Mouse (Mus musculus): Measurements from ENCODE around the gene Plch2. TPM values are rescaled to one million over a fixed set of nuclear protein-coding genes. Genes with fewer than 3 reads are reported as not detected.
A peak's percentile ranks its signal among the peaks of the same experiment; 100 is the strongest.

The Plch2 gene
- total and polyA plus RNA-seq, 3 experiments = 0.85 to 1.1 TPM; not detected in 1

DNA sequence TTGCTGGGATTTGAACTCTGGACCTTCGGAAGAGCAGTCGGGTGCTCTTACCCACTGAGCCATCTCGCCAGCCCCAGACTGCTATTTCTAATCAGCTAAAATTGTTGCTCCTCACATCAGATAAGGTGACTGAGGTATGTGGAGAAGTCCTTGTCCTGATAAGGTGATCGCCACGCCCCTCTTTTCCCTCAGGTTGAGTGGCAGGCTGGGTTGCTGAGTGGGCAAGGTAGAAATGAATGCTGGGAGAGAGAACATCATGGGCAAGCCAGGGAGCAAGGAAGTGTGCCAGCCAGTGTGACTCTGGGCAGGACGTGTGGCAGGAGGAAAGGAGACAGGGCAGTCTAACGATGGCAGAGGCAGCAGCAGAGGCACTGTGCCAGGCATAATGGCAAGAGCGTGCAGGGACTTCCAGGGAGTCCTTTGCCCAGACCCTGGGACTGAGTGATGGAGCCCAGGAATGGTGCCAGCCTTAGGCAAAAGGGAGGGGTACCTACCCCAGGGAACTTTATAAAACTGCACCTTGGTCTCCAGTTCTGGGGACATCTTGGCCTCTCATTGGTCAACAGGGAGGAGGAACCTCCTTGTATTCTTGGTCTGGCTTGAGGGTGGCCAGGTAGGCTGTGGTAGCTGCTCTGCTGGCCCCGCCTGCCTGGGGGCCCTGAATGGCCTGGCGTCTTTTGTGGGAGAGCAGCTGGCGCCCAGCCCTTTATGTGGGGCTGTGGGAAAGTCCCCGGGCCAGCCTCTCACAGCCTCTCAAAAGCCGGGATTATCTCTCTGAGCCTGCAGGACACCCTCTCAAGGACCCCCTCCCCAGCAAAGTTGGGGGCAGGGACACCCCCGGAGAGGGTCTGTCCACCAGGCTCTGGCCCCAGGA lies 108.3 kb downstream of the Plch2 start:
- Histone ChIP-seq H3K9me3 (replicated peaks; ENCODE audit: insufficient read depth, low read length) (no peaks in the 10 kb centered on the region), H3K27ac (ENCODE audit: control insufficient read depth, low read depth, low read length) (no peak overlapping the region), H3K4me1 (ENCODE audit: control insufficient read depth in 1 of 2, insufficient read depth in 2 of 2, low read length in 2 of 2) (peaks cover 0 to 8% of the 10 kb centered on the region in 2 experiments; a peak in 2 of 4 replicates), H3K4me3 (ENCODE audit: control insufficient read depth in 1 of 2, insufficient read depth in 1 of 2, low read depth in 2 of 2, low read length in 2 of 2) (no peak overlapping the region), H3K27me3 (ENCODE audit: control insufficient read depth in 1 of 2, insufficient read depth in 2 of 2, low read length in 2 of 2) (peaks cover 4 to 8% of the 10 kb centered on the region in 2 experiments; a peak in 3 of 4 replicates), H3K9ac (ENCODE audit: control insufficient read depth, low read depth, low read length, poor library complexity, severe bottlenecking) (no peak overlapping the region), H3K36me3 (ENCODE audit: control insufficient read depth in 1 of 2, insufficient read depth in 2 of 2, low read length in 2 of 2) (no peaks in the 10 kb centered on the region), H3K79me2 (ENCODE audit: control insufficient read depth, insufficient read depth, low read length, poor library complexity) (no peaks in the 10 kb centered on the region)
- no peak for DNase-seq (ENCODE audit: low read depth, low spot score)
- TF ChIP-seq MYC (IDR thresholded peaks at IDR 0.05; ENCODE audit: low read depth, low read length) = no peak
- no peak for TF ChIP-seq CHD1 (IDR thresholded peaks at IDR 0.05; ENCODE audit: low read depth, low read length)
- no peak for TF ChIP-seq KAT2A (conservative IDR thresholded peaks at IDR 0.05; ENCODE audit: low read depth, low read length)
- TF ChIP-seq TBP (IDR thresholded peaks at IDR 0.05; ENCODE audit: low read depth, low read length) = 0 out of 2 replicates have a peak, but pooled peaks have one; percentile 36
- peak; percentile 37; the same call in 1 of the 2 replicates for TF ChIP-seq GATA1 (IDR thresholded peaks at IDR 0.05; ENCODE audit: low read depth, low read length)
- TF ChIP-seq TAL1 (IDR thresholded peaks at IDR 0.05; ENCODE audit: low read length) = no peak
- TF ChIP-seq ZC3H11A (IDR thresholded peaks at IDR 0.05; ENCODE audit: low read depth, low read length) = no peak
- no peak for TF ChIP-seq E2F4 (IDR thresholded peaks at IDR 0.05; ENCODE audit: borderline replicate concordance, low read depth, low read length)
- no peak for TF ChIP-seq ZKSCAN1 (IDR thresholded peaks at IDR 0.05; ENCODE audit: low read depth, low read length)

GRCm38 (mm10) chr4:154946319-154946718 lies 110.3 kb downstream of the Plch2 start:
- peaks cover 1 to 5% of the 10 kb centered on the region in 2 experiments; a peak in 3 of 4 replicates for H3K27me3 ChIP-seq (ENCODE audit: control insufficient read depth in 1 of 2, insufficient read depth in 2 of 2, low read length in 2 of 2)
- no peak overlapping the region for H3K27ac ChIP-seq (ENCODE audit: control insufficient read depth, low read depth, low read length)
- H3K9me3 ChIP-seq (replicated peaks; ENCODE audit: insufficient read depth, low read length) = no peaks in the 10 kb centered on the region
- H3K36me3 ChIP-seq (ENCODE audit: control insufficient read depth in 1 of 2, insufficient read depth in 2 of 2, low read length in 2 of 2) = peaks cover 0 to 6% of the 10 kb centered on the region in 2 experiments; a peak in 2 of 4 replicates
- H3K79me2 ChIP-seq (ENCODE audit: control insufficient read depth, insufficient read depth, low read length, poor library complexity) = no peaks in the 10 kb centered on the region
- peaks cover 0 to 17% of the 10 kb centered on the region in 2 experiments; a peak in 3 of 4 replicates for H3K4me1 ChIP-seq (ENCODE audit: control insufficient read depth in 1 of 2, insufficient read depth in 2 of 2, low read length in 2 of 2)
- peak overlapping the region; percentile 14 to 49; a peak in 2 of 4 replicates for H3K4me3 ChIP-seq (ENCODE audit: control insufficient read depth in 1 of 2, insufficient read depth in 1 of 2, low read depth in 2 of 2, low read length in 2 of 2)
- peak; percentile 79 for DNase-seq (ENCODE audit: low read depth, low spot score)
- no peak overlapping the region; the same call in 1 of the 2 replicates for H3K9ac ChIP-seq (ENCODE audit: control insufficient read depth, low read depth, low read length, poor library complexity, severe bottlenecking)
- TF ChIP-seq TBP (IDR thresholded peaks at IDR 0.05; ENCODE audit: low read depth, low read length) = 0 out of 2 replicates have a peak, but pooled peaks have one; percentile 34
- no peak for TF ChIP-seq EP300 (IDR thresholded peaks at IDR 0.05; ENCODE audit: low read depth in 1 of 2, low read length in 2 of 2)

GRCm38 (mm10) chr4:154944121-154944590 lies 112.4 kb downstream of the Plch2 start:
- peak overlapping the region; percentile 28 to 38 for H3K4me3 ChIP-seq (ENCODE audit: control insufficient read depth in 1 of 2, insufficient read depth in 1 of 2, low read depth in 2 of 2, low read length in 2 of 2)
- peaks cover 0 to 7% of the 10 kb centered on the region in 2 experiments; a peak in 2 of 4 replicates for H3K36me3 ChIP-seq (ENCODE audit: control insufficient read depth in 1 of 2, insufficient read depth in 2 of 2, low read length in 2 of 2)
- no peaks in the 10 kb centered on the region for H3K27me3 ChIP-seq (ENCODE audit: control insufficient read depth in 1 of 2, insufficient read depth in 2 of 2, low read length in 2 of 2)
- peak overlapping the region; percentile 46 for H3K9ac ChIP-seq (ENCODE audit: control insufficient read depth, low read depth, low read length, poor library complexity, severe bottlenecking)
- peak; percentile 94 for DNase-seq (ENCODE audit: low read depth, low spot score)
- H3K79me2 ChIP-seq (ENCODE audit: control insufficient read depth, insufficient read depth, low read length, poor library complexity) = no peaks in the 10 kb centered on the region
- peaks cover 0 to 21% of the 10 kb centered on the region in 2 experiments; a peak in 3 of 4 replicates for H3K4me1 ChIP-seq (ENCODE audit: control insufficient read depth in 1 of 2, insufficient read depth in 2 of 2, low read length in 2 of 2)
- no peaks in the 10 kb centered on the region for H3K9me3 ChIP-seq (replicated peaks; ENCODE audit: insufficient read depth, low read length)
- H3K27ac ChIP-seq (ENCODE audit: control insufficient read depth, low read depth, low read length) = peak overlapping the region; percentile 19; the same call in 1 of the 2 replicates
- peak; percentile 85 for TF ChIP-seq RAD21 (IDR thresholded peaks at IDR 0.05; ENCODE audit: low read depth, low read length)
- no peak for TF ChIP-seq ZMIZ1 (IDR thresholded peaks at IDR 0.05; ENCODE audit: low read depth, low read length)
- peak; percentile 97 for TF ChIP-seq SMC3 (IDR thresholded peaks at IDR 0.05; ENCODE audit: low read depth, low read length)
- TF ChIP-seq ETS1 (IDR thresholded peaks at IDR 0.05; ENCODE audit: low read depth, low read length) = 0 out of 2 replicates have a peak, but pooled peaks have one; percentile 30
- TF ChIP-seq POLR2AphosphoS2 (IDR thresholded peaks at IDR 0.05; ENCODE audit: low read length) = no peak
- 0 out of 2 replicates have a peak, but pooled peaks have one; percentile 59 for TF ChIP-seq BHLHE40 (IDR thresholded peaks at IDR 0.05; ENCODE audit: borderline replicate concordance, low read depth, low read length)
- TF ChIP-seq MYC (IDR thresholded peaks at IDR 0.05; ENCODE audit: low read depth, low read length) = peak; percentile 58; the same call in 1 of the 2 replicates
- peak; percentile 23; the same call in 1 of the 2 replicates for TF ChIP-seq RCOR1 (IDR thresholded peaks at IDR 0.05; ENCODE audit: low read depth, low read length)
- TF ChIP-seq CTCF (IDR thresholded peaks at IDR 0.05 in 2 of 3, conservative IDR thresholded peaks at IDR 0.05 in 1 of 3; ENCODE audit: control insufficient read depth in 1 of 3, insufficient read depth in 1 of 3, low read depth in 2 of 3, low read length in 3 of 3, poor library complexity in 1 of 3, severe bottlenecking in 1 of 3) = peak; percentile 77 to 97 (median 89); a peak in 5 of 6 replicates
- TF ChIP-seq TBP (IDR thresholded peaks at IDR 0.05; ENCODE audit: low read depth, low read length) = 0 out of 2 replicates have a peak, but pooled peaks have one; percentile 21
- TF ChIP-seq E2F4 (IDR thresholded peaks at IDR 0.05; ENCODE audit: borderline replicate concordance, low read depth, low read length) = no peak
- no peak; a peak in 1 of 4 replicates for TF ChIP-seq POLR2A (IDR thresholded peaks at IDR 0.05; ENCODE audit: control insufficient read depth in 1 of 2, insufficient read depth in 1 of 2, low read depth in 1 of 2, low read length in 2 of 2, poor library complexity in 1 of 2)
- 0 out of 2 replicates have a peak, but pooled peaks have one; percentile 61 for TF ChIP-seq JUND (IDR thresholded peaks at IDR 0.05; ENCODE audit: low read depth, low read length)
- no peak for TF ChIP-seq USF2 (IDR thresholded peaks at IDR 0.05; ENCODE audit: borderline replicate concordance in 1 of 2, insufficient read depth in 1 of 2, low read depth in 1 of 2, low read length in 2 of 2)
- no peak for TF ChIP-seq NELFE (IDR thresholded peaks at IDR 0.05; ENCODE audit: low read depth, low read length)
